In genomic region chr4:35099865-35100780, GRCm38 (mm10) we compare ENCODE assay signal across 8 mouse cellular contexts. TPM values are rescaled to one million over a fixed set of nuclear protein-coding genes. Genes with fewer than 3 reads are reported as not detected.
DNase-seq lines count a peak whose midpoint lies in the region; ATAC-seq lines count a peak whose summit lies in the region.

No protein-coding gene starts in this region.

- H3K27ac ChIP-seq in macrophage = no peak overlapping the region

- ATAC-seq in inflammation-experienced regulatory T-cells, adult 6 months = peak; percentile 15

- DNase-seq in adrenal gland, postnatal 10 days = peak; percentile 89
- DNase-seq in embryo, embryonic 11.5 days (ENCODE audit: low read depth, low spot score) = peak; percentile 72
- peak; percentile 86 for DNase-seq in gastrocnemius, postnatal 14 days
- DNase-seq in left cerebral cortex, adult 8-10 months (ENCODE audit: low spot score in 2 of 2) = peak; percentile 36 to 75
- DNase-seq in retina, postnatal 7 days (ENCODE audit: low read depth, low spot score) = peak; percentile 31
- DNase-seq in urinary bladder, adult 2 months (ENCODE audit: low spot score) = peak; percentile 36

- no peaks in the 10 kb centered on the region for H3K79me2 ChIP-seq in macrophage (ENCODE audit: inconsistent target)

- intact Hi-C loops in gastrocnemius, postnatal 14 days (cut with DNase I; ENCODE audit: low total_unique reads) = no loop called here

- no peaks in the 10 kb centered on the region for H3K36me3 ChIP-seq in macrophage (ENCODE audit: inconsistent target)

- WGBS in macrophage (ENCODE audit: missing documents) = 21% methylated on average over 29 of the region's 29 CpGs

- peak overlapping the region; percentile 22; the same call in 1 of the 2 replicates for H3K4me3 ChIP-seq in macrophage (ENCODE audit: inconsistent target)

RNA-seq across cellular contexts. Expression of gene Ifnk, which starts 51.7 kb away (rescaled TPM):
- not detected for total RNA-seq in adrenal gland, postnatal 10 days (2021)
- total RNA-seq in gastrocnemius, postnatal 14 days (2021) = not detected
- not detected for polyA plus RNA-seq in inflammation-experienced regulatory T-cells, adult 6 months (2017; shearing (Covaris generic))
- not detected for total RNA-seq in left cerebral cortex, adult 8-10 months (2022)
- total RNA-seq in macrophage (2018; cell fraction: chromatin; rRNA removed) = not detected
- total RNA-seq in macrophage (2018; cell fraction: cytosol; rRNA removed) = not detected
- total RNA-seq in macrophage (2018; cell fraction: nucleus; rRNA removed) = not detected
- polyA plus RNA-seq in macrophage (2018) = not detected in 3 replicates
- polyA plus RNA-seq in urinary bladder, adult 2 months (2012; rRNA removed) = not detected in 2 replicates

RNA-seq across cellular contexts. Expression of gene Mob3b, which starts 57.2 kb away (rescaled TPM):
- 10 to 100 TPM; 20.9 to 24.1 TPM for total RNA-seq in adrenal gland, postnatal 10 days (2021)
- total RNA-seq in gastrocnemius, postnatal 14 days (2021) = 1 to 10 TPM in 1 of 2 experiments, under 1 TPM in 1; 0.89 to 2.5 TPM
- polyA plus RNA-seq in inflammation-experienced regulatory T-cells, adult 6 months (2017; shearing (Covaris generic)) = 1 to 10 TPM; 1.2 to 5.7 (median 3.2) TPM
- total RNA-seq in left cerebral cortex, adult 8-10 months (2022) = 1 to 10 TPM; 6.3 to 8.9 (median 7.7) TPM
- total RNA-seq in macrophage (2018; cell fraction: chromatin; rRNA removed) = 10 to 100 TPM in 7 of 26 experiments, 1 to 10 TPM in 19; 2.8 to 41.6 (median 7.7) TPM
- 1 to 10 TPM in 23 of 26 experiments, under 1 TPM in 3; 0.85 to 3.1 (median 1.7) TPM for total RNA-seq in macrophage (2018; cell fraction: cytosol; rRNA removed)
- 10 to 100 TPM in 4 of 26 experiments, 1 to 10 TPM in 22; 1.1 to 30.8 (median 4.9) TPM for total RNA-seq in macrophage (2018; cell fraction: nucleus; rRNA removed)
- 1.3 to 1.4 TPM (median 1.3 TPM) in 3 replicates for polyA plus RNA-seq in macrophage (2018)
- polyA plus RNA-seq in urinary bladder, adult 2 months (2012; rRNA removed) = 4.1 and 4.2 TPM in 2 replicates

Comparison
In these comparisons a context has a peak if more than half of its experiments do, and no peak if none do; other contexts are left out.
1. DNase-seq: peak in every context shown above with its lines; median percentile 89 in adrenal gland, postnatal 10 days; 86 in gastrocnemius, postnatal 14 days; 72 in embryo, embryonic 11.5 days; 56 in left cerebral cortex, adult 8-10 months; 36 in urinary bladder, adult 2 months; 31 in retina, postnatal 7 days.